Mouse (Mus musculus) urinary bladder, postnatal 14 days (tissue): Measurements from ENCODE around the gene Corin.
A peak's percentile ranks its signal among the peaks of the same experiment; 100 is the strongest.

Experiments used
- DNase-seq: peaks from one replicate; pipeline ENCODE4 v3.0.0; 2021; ENCODE audit warnings: low spot score

Gene Corin

DNA sequence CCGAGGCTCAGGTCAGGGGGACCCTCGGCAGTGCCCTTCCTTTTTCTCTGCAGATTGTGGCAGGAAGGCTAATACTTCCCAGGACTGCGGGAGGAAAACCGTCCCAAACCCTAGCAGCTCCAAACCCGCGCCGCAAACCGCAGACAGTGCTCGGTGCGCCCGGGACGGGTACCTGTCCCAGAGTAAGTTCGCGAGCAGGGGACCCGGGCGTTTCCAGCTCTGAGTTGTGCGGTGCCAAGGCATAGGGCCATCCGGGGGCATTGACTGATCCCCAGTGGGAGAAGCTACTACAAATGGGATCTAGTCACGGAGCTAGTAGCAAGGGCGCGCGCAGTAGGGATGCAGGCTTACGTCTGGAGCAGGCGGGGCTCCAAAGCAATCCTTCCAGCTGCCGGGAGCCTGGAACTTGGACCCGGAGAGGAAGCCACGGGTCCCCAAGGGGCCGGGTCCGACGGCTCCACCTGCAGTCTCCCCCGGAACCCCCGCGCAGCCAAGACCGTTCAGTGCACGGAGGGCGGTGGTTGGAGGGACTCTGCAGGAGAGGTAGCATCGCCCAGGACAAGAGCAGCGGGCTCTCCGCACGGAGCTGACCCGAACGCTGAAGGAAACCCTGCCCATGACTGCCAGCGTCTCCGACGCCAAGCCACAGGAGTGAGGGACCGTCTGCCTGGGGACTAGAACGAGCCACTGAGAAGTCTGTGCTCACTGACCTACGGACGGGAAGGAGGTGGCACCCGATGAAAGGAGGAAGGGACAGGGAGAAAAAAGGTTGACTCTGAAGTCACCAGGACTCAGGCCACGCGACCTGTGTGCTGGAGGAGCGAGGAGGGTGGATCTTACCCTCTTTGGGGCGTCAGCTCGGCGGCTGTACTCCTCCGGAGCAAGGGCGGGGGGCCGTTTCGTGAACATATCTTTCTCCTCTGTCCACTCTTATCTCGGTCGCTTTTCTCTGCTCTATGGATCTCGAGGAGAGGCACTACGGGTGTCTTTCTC, at the start of gene Corin:
Corin (minus strand) TSS at position 943 of the 993 bp plus-strand sequence.
- DNase-seq, result no peak

DNA sequence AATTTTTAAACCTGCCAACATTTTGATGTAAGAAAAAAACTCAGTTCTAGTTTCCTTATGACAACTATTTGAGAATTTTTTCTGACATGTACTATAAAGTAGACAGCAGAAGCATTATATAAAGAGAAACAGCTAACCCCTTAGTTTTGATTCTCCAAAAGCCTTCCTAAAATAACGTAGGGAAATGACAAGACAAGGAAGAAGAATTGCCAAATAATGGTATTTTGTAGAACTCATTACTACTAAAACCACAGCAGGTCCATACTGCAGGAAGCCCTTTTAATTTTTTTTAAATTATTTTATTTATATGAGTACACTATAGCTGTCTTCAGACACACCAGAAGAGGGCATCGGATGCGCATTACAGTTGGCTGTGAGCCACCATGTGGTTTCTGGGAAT, 46.9 kb upstream of the Corin start:
- DNase-seq, result no peak

DNA sequence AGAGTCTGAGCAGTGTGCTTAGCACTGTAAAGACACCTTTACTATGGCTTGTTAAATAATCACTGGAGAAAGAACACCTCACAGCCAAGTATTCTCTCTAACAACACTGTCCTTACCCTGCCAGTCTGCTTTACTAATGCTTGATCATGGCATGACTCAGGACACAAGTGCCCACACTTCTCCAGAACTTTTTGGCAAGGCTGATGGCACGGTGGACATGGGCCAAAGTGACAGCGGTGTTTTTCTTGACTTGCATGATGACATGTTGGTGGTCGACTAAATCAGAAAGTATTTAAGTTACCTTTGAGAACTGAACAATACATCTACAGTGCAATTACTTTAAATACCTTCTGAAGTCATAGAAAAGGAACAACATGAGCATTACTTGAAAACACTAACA, 24.6 kb upstream of the Corin start:
- no peak for DNase-seq

DNA sequence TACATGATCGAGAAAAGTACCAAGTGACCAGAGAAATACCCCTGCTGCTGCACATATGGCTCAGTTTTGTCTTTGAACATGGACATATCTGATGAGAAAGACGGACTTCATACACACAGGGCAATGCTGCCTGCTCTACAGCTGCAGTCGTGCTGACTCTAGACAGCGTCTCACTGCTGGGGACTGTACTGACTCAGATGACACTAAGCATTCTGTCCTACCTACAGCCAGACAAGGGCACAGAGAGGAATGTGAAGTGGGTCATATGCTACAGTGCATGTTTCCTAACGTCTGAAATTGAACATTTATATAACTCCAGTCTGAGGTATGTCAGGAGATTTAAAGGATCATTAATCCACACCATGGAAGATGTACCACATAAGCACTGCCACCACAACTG, 9.5 kb upstream of the Corin start:
- no peak for DNase-seq

DNA sequence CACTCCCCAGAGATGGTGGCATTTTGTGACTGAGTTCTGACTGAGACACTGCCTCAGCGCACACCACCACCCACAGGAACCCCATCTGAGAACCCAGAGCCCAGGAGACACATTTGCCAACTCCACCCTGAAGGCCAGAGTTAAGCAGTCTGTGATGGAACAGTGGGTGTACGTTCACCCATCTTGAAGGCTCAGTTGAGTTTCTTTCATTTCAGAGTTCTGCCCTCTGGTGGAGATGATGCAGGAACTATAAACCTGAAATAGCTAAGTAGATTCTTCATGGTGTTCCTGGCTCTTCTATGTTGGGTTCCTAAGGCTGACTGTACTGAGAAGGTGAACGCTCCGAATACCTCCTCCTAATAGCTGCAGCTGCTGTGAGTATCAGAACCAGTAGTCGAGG, 1.5 kb upstream of the Corin start:
- DNase-seq, result no peak

DNA sequence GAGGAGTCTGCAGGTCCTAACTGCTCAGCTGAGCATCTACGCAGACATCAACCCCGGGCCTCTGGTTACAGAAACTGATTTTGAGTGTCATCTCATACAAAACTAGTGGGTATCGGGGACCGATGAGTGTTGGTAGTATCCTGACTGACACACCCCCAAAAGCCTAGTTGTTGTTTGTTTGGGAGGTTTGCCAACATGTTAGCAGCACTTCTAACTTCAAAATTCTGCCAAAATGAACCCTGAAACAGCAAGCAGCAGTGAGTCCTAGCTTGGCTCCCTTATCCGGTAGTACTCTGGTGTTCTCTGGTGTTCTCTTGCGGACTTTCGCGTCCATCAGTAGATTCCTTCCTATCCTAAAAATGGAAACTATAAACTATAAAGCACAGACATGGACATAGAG, 1.5 kb downstream of the Corin start:
- DNase-seq, result no peak

DNA sequence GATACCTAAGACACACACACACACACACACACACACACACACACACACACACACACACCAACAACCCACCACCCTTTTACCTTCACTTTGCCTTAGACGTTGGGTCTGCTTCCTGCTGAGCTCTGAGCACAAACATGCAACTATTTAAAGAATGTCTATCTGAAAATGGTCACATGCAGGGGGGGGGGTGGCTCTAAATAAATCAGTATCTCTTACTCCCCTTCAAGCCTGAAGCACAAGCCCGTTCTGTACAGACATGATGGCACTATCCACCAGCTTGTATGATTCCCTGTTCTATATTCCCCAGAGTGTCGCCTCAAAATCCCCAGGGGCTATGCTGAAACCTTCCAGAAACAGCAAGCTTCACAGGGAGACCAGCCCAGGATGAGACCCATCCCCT, 2.5 kb downstream of the Corin start:
- DNase-seq, result no peak

DNA sequence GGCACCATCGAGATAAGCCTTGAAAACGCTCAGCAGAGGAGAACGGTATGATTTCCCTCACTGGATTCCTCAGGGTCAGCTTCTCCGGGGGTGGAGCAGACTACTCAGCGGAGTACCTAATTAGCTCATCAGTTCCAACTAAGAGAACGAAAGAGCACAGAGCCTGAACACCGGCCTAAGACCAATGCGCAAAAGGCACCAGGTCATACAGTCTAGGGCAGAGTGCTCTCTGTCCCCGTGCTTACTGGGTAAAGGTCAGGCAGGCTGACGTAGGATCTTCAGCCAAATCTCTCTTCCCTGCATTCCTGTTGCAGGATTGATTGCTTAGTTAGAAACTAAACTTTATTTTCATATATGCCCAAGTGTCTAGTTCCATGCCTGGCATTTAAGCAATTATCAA, 6.0 kb downstream of the Corin start:
- no peak for DNase-seq

DNA sequence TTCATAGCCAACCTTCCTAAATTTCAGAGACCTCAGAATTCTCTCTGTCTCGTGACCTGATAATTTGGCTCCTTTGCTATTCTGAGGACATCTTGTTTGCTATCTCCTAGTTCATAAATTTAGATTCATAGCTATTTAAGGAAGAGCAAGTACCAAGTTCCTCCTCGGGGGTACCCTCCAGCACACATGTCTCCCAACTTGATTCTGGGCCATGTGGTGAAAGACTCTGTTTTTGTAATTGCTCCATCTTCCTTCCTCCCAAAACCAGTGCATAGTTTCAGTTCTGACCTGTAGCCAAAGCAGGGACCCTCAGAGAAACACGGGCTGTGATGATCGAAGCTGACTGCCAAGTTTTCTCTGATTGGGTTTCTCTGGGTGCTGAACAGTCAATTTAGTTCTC, 7.5 kb downstream of the Corin start:
- DNase-seq, result no peak

DNA sequence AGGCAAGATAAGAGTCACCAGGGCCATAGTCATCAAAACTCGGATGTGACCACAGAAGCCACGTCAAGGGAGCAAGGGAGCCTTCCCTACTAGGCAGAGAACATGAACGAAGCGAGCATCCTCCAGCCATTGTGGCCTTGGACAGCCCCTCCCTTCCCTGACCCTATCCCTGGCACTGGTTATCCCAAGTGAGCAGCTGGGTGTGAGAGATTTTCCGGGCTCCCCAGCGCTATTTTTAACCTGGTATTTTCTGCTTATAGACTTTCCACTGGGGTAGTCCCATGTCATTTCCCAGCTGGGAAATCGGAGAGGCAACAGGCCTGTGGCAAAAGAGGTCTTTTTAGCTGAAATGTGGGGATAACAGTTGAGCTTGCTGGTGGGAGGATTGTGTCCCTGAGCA, 10.4 kb downstream of the Corin start:
- DNase-seq, result no peak

DNA sequence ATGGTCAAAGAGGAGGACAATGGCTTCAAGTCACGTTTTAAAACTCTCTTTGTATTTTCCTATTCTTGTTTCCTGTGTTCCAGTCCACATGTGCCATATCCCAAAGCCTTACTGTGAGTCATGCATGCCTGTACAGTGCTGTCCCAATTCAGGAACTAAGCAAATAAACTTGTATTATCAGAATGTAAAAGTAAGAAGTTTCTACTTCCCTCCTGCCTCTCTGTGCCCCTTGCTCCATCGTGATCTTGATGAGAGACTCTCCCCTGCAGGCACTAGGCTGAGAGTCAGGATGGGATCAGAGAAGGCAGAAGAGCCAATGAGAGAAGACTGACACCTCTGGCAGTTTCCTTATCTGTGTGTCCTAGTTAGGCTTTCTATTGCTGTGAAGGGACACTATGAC, 13.0 kb downstream of the Corin start:
- DNase-seq, result no peak

DNA sequence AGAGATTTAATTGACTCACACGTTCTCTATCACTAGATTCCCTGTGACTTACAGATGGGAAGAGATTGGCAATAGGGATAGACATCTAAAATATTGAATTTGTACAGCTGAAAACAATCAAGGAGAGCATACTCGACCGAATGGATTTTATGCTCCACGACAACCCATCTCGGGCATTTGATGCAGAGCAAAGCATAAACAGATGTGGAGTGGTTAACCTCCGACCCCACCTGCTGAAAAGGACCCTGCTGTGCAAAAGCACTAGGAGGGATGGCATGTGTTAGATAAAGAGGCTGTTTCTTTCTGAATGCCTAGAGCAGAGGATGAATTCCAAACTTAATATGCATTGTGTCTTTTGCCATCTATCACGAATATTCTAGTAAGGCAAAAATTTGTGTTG, 23.8 kb downstream of the Corin start:
- no peak for DNase-seq

DNA sequence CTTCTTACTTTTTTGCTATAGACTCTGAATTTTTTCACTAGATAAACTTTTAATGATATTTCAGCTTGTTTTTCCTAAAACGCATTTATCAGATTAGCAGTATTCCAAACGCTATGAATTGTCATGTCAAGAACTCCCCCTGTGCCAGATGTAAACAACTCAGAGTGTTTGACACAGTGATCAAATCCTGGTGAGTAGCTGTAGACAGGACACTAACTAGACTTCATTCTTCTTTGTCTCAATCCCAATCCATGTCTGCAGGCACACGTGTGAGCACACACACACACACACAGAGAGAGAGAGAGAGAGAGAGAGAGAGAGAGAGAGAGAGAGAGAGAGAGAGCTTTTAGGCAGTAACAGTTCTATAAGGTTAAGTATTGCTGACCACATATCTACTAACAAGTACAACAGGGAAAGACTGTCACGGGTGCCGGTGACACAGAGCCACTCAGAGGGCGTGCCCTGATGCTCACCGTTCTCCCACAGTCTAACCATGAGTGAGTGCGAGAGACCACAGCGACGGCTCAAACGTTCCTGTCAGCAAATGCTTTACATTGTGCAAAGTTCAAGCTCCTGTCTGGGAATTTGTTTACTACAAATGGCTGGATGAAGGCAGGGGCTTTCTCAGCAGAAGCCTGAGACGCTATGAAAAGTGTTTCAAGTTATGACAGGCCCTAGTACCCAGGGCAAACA, 31.8 kb downstream of the Corin start:
- DNase-seq, result no peak

DNA sequence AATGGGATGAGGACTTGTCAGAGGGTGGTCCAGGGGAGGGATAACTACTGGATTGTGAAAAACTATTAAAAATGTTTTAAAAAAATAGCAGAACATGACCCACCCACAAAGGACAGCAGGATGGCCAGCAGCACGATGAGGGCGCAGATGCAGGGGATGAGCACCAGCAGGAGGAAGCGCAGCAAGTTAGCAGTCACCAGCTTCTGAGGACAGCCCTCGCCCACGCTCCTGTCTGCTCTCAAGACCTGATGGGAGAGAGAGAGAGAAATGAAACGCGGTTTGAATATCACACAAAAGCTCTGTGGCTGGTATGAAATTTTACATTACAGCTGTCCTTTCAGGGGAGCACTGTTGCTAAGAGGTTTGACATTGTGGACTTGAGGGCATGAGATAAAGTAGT, 32.5 kb downstream of the Corin start:
- DNase-seq, result no peak

DNA sequence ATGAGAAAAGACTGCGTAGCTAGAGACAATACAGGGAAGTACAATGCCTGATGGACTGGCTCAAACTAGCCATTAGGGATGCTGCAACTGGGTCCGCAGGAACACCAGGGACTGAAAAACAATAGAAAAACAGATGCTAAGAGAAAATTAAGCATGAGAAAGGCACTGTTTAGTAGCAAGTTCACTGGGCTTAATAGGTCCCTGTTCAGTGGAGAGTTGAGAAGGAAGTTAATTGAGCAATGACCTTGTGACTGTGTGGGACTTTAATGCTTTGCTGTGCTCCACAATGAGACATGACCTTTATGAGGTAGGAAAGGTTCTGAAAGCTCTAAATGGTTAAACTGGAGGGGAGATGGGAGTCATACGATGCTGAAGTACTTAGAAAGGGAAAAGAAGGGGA, 39.3 kb downstream of the Corin start:
- DNase-seq, result no peak

DNA sequence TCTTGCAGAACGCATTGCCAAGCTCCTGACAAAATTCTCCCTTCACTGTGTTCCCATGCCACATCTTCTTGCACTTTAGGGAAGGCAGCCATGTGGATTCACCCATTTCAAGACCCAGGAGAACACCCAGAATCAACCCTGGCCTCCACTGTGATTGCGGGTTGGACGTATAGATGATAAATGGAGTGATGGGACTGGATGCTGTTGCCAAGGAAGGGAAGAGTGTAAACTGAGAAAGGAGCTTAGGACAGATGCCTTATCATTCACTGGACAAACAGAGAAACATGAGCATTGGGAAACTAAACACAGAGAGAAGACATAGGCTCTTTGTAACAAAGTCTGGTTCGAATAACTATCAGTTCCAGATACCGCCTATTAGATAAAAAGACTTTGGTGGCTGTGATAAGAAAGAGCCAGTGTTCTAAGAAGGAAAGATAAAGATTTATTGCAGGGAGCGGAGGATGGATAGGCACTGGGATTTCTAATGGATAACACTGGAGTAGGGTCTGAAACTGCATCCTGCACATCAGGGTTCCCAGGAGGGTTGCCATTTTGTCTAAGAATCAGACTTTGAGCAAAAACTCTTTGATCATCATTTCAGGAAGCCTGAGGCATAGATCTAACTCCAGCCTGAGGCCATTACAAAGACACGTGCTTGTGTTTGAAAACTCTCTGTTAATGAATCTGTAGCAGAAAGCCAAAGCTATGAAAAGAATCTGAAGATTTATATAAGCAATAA, 44.7 kb downstream of the Corin start:
- no peak for DNase-seq

DNA sequence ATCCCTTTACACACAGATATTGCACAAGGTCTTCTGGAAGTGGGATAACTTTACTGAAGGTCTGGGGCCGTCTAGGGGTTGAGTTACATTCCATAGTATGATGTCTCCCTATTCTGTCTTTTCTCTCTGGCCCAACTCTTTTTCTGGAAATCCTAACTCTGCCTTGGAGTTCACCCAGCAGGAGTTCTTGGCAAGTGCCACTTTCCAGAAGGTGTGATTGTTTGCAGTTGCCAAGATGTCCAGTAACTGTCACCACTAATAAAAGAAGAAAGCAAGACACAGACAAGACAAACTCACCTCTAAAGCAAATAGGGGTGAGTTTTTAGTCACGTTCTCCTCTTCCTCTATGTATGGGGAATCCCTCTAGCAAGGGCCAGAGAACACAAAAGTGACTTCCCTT, 50.6 kb downstream of the Corin start:
- DNase-seq, result no peak

DNA sequence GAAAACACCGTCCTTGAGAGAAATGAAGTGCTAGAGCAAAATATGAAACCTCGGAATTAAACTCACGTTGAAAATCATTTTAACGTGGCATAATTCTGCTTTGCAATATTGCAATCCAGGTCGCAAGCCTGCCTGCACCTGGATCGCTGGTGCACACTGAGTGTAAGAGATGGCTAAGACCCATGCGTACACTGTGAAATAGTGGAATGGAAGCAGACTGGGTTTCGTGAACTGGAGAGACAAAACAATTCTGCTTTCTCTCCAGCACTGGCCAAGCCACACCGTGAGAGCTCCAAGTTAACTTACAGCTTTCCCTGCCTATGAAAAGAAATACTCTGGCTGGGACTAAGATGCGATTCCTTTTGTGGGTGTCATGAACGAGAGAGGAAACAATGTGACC, 51.1 kb downstream of the Corin start:
- DNase-seq, result no peak

DNA sequence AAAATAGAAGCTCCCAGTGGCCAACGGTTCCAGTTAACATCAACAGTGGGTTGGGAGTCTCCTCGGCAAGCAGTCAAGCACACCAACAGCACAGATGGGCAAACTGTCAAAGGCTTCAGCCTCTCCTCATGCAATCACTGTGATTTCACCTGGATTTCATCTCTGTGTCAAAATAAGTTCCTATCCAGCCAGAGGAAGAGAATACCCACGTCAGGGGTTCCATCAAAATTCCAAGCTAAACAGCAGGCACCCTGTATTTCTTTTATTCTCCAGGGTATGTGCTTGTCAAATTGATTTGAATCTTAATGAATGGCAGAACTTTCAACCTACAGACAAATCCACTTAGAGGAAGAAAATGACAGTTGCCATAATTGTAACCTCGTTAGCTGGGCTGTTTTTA, 51.5 kb downstream of the Corin start:
- DNase-seq, result no peak

DNA sequence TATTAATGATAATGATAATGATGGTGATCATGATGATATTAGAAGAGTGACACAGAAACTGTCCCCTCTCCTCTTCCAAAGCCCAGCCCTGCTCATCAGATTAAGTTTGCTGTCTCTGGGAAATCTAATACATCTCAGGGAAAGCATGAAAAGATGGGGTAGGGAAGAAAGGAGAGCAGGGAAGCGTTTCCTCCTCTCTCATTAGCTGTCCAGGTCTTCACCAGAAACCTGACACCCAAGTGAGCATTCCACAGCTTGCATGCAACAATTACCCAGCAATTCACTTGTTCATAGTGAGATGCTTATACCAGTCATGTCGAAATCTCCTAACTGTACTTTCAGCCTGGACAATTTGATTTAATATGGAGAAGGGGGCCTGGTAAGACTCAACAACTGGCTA, 55.4 kb downstream of the Corin start:
- no peak for DNase-seq

DNA sequence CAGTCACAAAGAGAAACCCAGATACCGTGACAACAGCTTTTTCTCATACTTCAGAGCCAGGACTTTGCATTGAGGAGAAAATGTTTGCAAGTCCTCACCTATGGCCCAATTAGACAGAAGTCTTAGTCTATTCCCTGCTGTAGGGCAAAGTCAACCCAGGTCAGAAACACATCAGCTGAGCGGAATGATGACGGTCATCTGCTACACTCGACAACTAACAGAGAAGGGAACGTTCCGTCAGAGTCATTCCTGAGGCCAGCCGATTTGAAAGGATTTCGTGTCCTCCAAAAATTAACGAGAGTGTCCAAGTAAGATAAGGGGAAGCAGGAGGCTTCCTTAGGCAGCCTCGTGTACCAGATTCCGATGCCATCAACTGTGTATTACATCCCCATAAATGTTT, 58.2 kb downstream of the Corin start:
- DNase-seq, result no peak

DNA sequence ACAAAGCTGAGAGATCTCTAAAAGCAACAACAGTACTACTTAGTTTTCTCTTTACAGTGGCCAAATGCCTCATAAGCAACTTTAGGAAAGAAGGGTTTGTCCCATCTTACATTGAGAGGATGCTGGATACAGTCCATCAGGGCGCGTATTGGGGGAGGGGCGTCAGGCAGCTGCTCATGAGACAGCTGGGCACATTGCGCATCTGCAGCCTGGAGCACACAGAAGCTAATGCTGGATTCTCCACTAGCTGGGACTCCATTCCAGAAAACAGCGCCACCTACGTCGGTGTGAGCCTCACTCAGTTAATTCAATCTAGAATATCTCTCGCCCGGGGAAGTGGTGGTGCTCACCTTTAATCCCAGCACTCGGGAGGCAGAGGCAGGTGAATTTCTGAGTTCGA, 60.3 kb downstream of the Corin start:
- peak; percentile 3 for DNase-seq

DNA sequence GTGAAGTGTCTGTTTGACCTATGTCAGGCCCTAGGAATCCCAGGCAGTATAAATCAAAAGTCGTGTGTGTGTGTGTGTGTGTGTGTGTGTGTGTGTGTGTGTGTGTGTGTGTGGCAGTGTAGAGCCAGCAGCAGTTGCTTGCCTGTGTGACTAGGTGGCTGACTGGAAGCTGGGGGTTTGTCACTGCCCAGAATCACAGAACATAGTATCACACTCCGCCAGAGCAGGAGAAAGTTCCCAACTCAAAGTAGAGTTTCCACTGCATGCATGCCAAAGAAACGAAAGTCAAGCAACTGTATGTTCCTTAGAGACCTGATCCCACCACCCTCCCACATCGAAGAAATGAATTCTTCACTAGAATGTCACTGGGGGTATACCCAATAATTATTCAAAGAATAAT, 61.3 kb downstream of the Corin start:
- DNase-seq, result no peak
